Mouse (Mus musculus): ENCODE measurements around the gene Mettl3.
"Not testable (repeated sequence)": the region's sequence is repeated elsewhere in the genome, so short reads cannot be mapped to it uniquely, and the experiment has no call there.

Gene Mettl3

GRCm38 (mm10) chr14:52304644-52305271, at the start of gene Mettl3:
Gene Mettl3, minus strand, starts transcription at chr14:52305128.
- DNase-seq (ENCODE audit: low read depth) = peak; percentile 98

- DNase-seq (ENCODE audit: low read depth) = no peak
These were observed 34.6 kb upstream of the Mettl3 start for GRCm38 (mm10) chr14:52339512-52339852.

GRCm38 (mm10) chr14:52338751-52339511, 34.0 kb upstream of the Mettl3 start:
- DNase-seq (ENCODE audit: low read depth) = peak; percentile 86

GRCm38 (mm10) chr14:52332171-52332570, 27.2 kb upstream of the Mettl3 start:
- no peak for DNase-seq (ENCODE audit: low read depth)

- DNase-seq (ENCODE audit: low read depth) = no peak
These were observed 26.3 kb upstream of the Mettl3 start for GRCm38 (mm10) chr14:52331069-52331750.

- DNase-seq (ENCODE audit: low read depth) = no peak
These were observed 23.2 kb upstream of the Mettl3 start, which contains the start of gene Sall2 for GRCm38 (mm10) chr14:52327910-52328812. Gene Sall2, minus strand, starts transcription at chr14:52328762.

- no peak for DNase-seq (ENCODE audit: low read depth)
These were observed 22.5 kb upstream of the Mettl3 start for GRCm38 (mm10) chr14:52327375-52327901.

- DNase-seq (ENCODE audit: low read depth) = no peak
These were observed 21.0 kb upstream of the Mettl3 start for GRCm38 (mm10) chr14:52325890-52326289.

- no peak for DNase-seq (ENCODE audit: low read depth)
These were observed 14.4 kb upstream of the Mettl3 start for GRCm38 (mm10) chr14:52319361-52319760.

GRCm38 (mm10) chr14:52316441-52317225, 11.7 kb upstream of the Mettl3 start:
- DNase-seq (ENCODE audit: low read depth) = no peak

- peak; percentile 24 for DNase-seq (ENCODE audit: low read depth)
These were observed 11.0 kb upstream of the Mettl3 start for GRCm38 (mm10) chr14:52315792-52316440.

GRCm38 (mm10) chr14:52315283-52315780, 10.4 kb upstream of the Mettl3 start:
- no peak for DNase-seq (ENCODE audit: low read depth)

- no peak for DNase-seq (ENCODE audit: low read depth)
These were observed 9.9 kb upstream of the Mettl3 start for GRCm38 (mm10) chr14:52314808-52315150.

- no peak for DNase-seq (ENCODE audit: low read depth)
These were observed 9.2 kb upstream of the Mettl3 start for GRCm38 (mm10) chr14:52313931-52314807.

- DNase-seq (ENCODE audit: low read depth) = no peak
These were observed 6.0 kb upstream of the Mettl3 start for GRCm38 (mm10) chr14:52310906-52311305.

GRCm38 (mm10) chr14:52310343-52310742, 5.4 kb upstream of the Mettl3 start:
- peak; percentile 55 for DNase-seq (ENCODE audit: low read depth)

- peak; percentile 25 for DNase-seq (ENCODE audit: low read depth)
These were observed 1.2 kb upstream of the Mettl3 start for GRCm38 (mm10) chr14:52306100-52306499.

GRCm38 (mm10) chr14:52303517-52303916, 1.4 kb downstream of the Mettl3 start:
- DNase-seq (ENCODE audit: low read depth) = not testable (repeated sequence)

GRCm38 (mm10) chr14:52295558-52296264, 9.2 kb downstream of the Mettl3 start:
- DNase-seq (ENCODE audit: low read depth) = peak; percentile 70

Data from 416B (cell line).